Mouse (Mus musculus): ENCODE results near the gene Satl1. TPM values are rescaled to one million over a fixed set of nuclear protein-coding genes. Genes with fewer than 3 reads are reported as not detected.

Satl1 gene
- total and polyA plus RNA-seq, 2 experiments = not detected

- 54% methylated on average over 4 of the region's 4 CpGs for WGBS
Measured at GRCm38 (mm10) chrX:112368426-112368825, 38.2 kb downstream of the Satl1 start.

GRCm38 (mm10) chrX:112348395-112348791 is 58.2 kb downstream of the Satl1 start:
- 40% methylated on average over 3 of the region's 3 CpGs for WGBS
- Histone ChIP-seq H3K36me3 (ENCODE audit: control insufficient read depth, insufficient read depth, low read length) (no peaks in the 10 kb centered on the region), H3K4me3 (ENCODE audit: insufficient read depth, low read depth, low read length) (no peak overlapping the region), H3K9ac (ENCODE audit: low read depth, low read length) (no peak overlapping the region), H3K27ac (replicated peaks; ENCODE audit: insufficient read depth, low read depth, low read length) (no peak overlapping the region), H3K27me3 (ENCODE audit: control insufficient read depth, insufficient read depth, low read length) (no peaks in the 10 kb centered on the region), H3K79me2 (ENCODE audit: control insufficient read depth, insufficient read depth, low read length) (no peaks in the 10 kb centered on the region), H3K4me1 (ENCODE audit: control insufficient read depth, insufficient read depth, low read length) (no peaks in the 10 kb centered on the region)
- peak; percentile 16 for DNase-seq (ENCODE audit: extremely low read depth, low read depth, low spot score)
- no peak for TF ChIP-seq POLR2A (IDR thresholded peaks at IDR 0.05; ENCODE audit: extremely low read depth, insufficient read depth, low read length)
- TF ChIP-seq CTCF (IDR thresholded peaks at IDR 0.05; ENCODE audit: low read depth, low read length) = peak; percentile 37

More at GRCm38 (mm10) chrX:112368426-112368825, 38.2 kb downstream of the Satl1 start:
- H3K4me3 ChIP-seq (ENCODE audit: insufficient read depth, low read depth, low read length) = no peak overlapping the region
- no peak for DNase-seq (ENCODE audit: extremely low read depth, low read depth, low spot score)
- H3K79me2 ChIP-seq (ENCODE audit: control insufficient read depth, insufficient read depth, low read length) = no peaks in the 10 kb centered on the region
- no peak overlapping the region for H3K27ac ChIP-seq (replicated peaks; ENCODE audit: insufficient read depth, low read depth, low read length)
- no peak overlapping the region for H3K9ac ChIP-seq (ENCODE audit: low read depth, low read length)
- no peaks in the 10 kb centered on the region for H3K27me3 ChIP-seq (ENCODE audit: control insufficient read depth, insufficient read depth, low read length)
- TF ChIP-seq POLR2A (IDR thresholded peaks at IDR 0.05; ENCODE audit: extremely low read depth, insufficient read depth, low read length) (no peak), CTCF (IDR thresholded peaks at IDR 0.05; ENCODE audit: low read depth, low read length) (peak; percentile 37; the same call in 1 of the 2 replicates)
- H3K4me1 ChIP-seq (ENCODE audit: control insufficient read depth, insufficient read depth, low read length) = no peaks in the 10 kb centered on the region
- H3K36me3 ChIP-seq (ENCODE audit: control insufficient read depth, insufficient read depth, low read length) = peaks cover 5% of the 10 kb centered on the region

GRCm38 (mm10) chrX:112347467-112348394 is 58.8 kb downstream of the Satl1 start:
- Histone ChIP-seq H3K27ac (replicated peaks; ENCODE audit: insufficient read depth, low read depth, low read length) (no peak overlapping the region), H3K4me3 (ENCODE audit: insufficient read depth, low read depth, low read length) (no peak overlapping the region), H3K9ac (ENCODE audit: low read depth, low read length) (no peak overlapping the region), H3K27me3 (ENCODE audit: control insufficient read depth, insufficient read depth, low read length) (no peaks in the 10 kb centered on the region), H3K79me2 (ENCODE audit: control insufficient read depth, insufficient read depth, low read length) (no peaks in the 10 kb centered on the region), H3K36me3 (ENCODE audit: control insufficient read depth, insufficient read depth, low read length) (no peaks in the 10 kb centered on the region), H3K4me1 (ENCODE audit: control insufficient read depth, insufficient read depth, low read length) (no peaks in the 10 kb centered on the region)
- WGBS = 81% methylated on average over 4 of the region's 4 CpGs
- no peak for DNase-seq (ENCODE audit: extremely low read depth, low read depth, low spot score)
- no peak for TF ChIP-seq POLR2A (IDR thresholded peaks at IDR 0.05; ENCODE audit: extremely low read depth, insufficient read depth, low read length)
- no peak for TF ChIP-seq CTCF (IDR thresholded peaks at IDR 0.05; ENCODE audit: low read depth, low read length)

- TF ChIP-seq CTCF (IDR thresholded peaks at IDR 0.05; ENCODE audit: low read depth, low read length) (no peak), POLR2A (IDR thresholded peaks at IDR 0.05; ENCODE audit: extremely low read depth, insufficient read depth, low read length) (no peak)
- Histone ChIP-seq H3K4me1 (ENCODE audit: control insufficient read depth, insufficient read depth, low read length) (no peaks in the 10 kb centered on the region), H3K4me3 (ENCODE audit: insufficient read depth, low read depth, low read length) (no peak overlapping the region), H3K79me2 (ENCODE audit: control insufficient read depth, insufficient read depth, low read length) (no peaks in the 10 kb centered on the region), H3K9ac (ENCODE audit: low read depth, low read length) (no peak overlapping the region), H3K27me3 (ENCODE audit: control insufficient read depth, insufficient read depth, low read length) (no peaks in the 10 kb centered on the region), H3K36me3 (ENCODE audit: control insufficient read depth, insufficient read depth, low read length) (no peaks in the 10 kb centered on the region; the same call in 1 of the 2 replicates), H3K27ac (replicated peaks; ENCODE audit: insufficient read depth, low read depth, low read length) (no peak overlapping the region)
- 26% methylated on average over 3 of the region's 3 CpGs for WGBS
- DNase-seq (ENCODE audit: extremely low read depth, low read depth, low spot score) = peak; percentile 8
Measured at GRCm38 (mm10) chrX:112339486-112339885, 67.1 kb downstream of the Satl1 start.

Other genes starting within 250 kb of the Satl1 start
- not detected in 2 replicates for gene 4933403O08Rik, start 167.7 kb downstream of the Satl1 start, total RNA-seq (2014; rRNA removed)
- not detected in 2 replicates for gene 4933403O08Rik, start 167.7 kb downstream of the Satl1 start, polyA plus RNA-seq (2012; rRNA removed)
- 28.8 and 38.8 TPM in 2 replicates for gene Apool, start 95.4 kb downstream of the Satl1 start, total RNA-seq (2014; rRNA removed)
- 4.3 and 4.6 TPM in 2 replicates for gene Apool, start 95.4 kb downstream of the Satl1 start, polyA plus RNA-seq (2012; rRNA removed)
- gene 2010106E10Rik, start 88.5 kb upstream of the Satl1 start, total RNA-seq (2014; rRNA removed) = not detected in 2 replicates
- not detected in 2 replicates for gene 2010106E10Rik, start 88.5 kb upstream of the Satl1 start, polyA plus RNA-seq (2012; rRNA removed)
- gene Zfp711, start 193.7 kb upstream of the Satl1 start, total RNA-seq (2014; rRNA removed) = 0.07 TPM in 1 of 2 replicates, not detected in the other
- gene Zfp711, start 193.7 kb upstream of the Satl1 start, polyA plus RNA-seq (2012; rRNA removed) = 0.02 TPM in 1 of 2 replicates, not detected in the other